Mouse (Mus musculus): ENCODE measurements around the gene Mef2d.

The Mef2d gene

DNA sequence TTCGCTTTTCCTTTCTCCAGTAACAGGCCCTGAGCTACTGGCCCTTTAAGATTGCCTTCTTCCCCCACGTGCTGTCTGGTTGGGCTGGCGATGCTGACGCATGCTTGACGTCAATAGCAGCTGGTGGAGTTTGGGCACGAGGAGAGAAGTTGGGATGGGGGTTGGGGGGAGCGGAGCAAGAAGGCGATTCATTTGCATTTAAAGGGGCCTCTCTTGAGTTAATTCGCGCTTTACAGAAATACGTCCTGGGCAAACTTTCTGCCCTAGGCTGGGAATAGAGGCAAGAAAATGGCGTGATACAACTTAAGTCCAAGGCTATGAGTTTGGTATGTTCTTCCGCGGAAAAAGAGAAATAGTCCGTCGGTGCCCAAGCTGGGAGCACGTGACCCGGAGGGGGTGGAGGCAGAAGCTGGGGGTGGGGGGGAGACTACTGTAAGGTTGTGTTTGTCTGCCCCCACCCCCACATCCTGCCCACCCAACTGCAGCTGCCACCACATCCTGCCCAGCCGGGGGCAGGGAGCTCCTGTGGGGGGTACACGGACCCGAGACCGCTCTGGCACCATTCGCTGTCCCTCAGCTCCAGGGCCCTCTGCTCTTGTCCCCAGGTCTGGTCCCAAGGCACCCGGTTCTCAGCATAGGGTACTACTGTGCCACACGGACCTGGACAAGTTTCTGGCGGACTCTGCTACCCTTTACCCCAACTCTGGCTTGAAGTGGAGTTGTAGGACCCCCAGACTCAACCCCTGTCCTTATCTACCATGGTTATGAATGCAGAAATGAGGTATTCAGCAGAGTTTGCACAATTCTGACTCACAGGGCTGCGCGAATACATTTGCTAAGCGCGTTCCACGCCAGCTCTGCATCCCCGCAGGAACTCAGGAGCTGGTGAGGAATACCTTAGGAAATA, 3.6 kb upstream of the Mef2d start:
- DNase-seq: peak; percentile 92

DNA sequence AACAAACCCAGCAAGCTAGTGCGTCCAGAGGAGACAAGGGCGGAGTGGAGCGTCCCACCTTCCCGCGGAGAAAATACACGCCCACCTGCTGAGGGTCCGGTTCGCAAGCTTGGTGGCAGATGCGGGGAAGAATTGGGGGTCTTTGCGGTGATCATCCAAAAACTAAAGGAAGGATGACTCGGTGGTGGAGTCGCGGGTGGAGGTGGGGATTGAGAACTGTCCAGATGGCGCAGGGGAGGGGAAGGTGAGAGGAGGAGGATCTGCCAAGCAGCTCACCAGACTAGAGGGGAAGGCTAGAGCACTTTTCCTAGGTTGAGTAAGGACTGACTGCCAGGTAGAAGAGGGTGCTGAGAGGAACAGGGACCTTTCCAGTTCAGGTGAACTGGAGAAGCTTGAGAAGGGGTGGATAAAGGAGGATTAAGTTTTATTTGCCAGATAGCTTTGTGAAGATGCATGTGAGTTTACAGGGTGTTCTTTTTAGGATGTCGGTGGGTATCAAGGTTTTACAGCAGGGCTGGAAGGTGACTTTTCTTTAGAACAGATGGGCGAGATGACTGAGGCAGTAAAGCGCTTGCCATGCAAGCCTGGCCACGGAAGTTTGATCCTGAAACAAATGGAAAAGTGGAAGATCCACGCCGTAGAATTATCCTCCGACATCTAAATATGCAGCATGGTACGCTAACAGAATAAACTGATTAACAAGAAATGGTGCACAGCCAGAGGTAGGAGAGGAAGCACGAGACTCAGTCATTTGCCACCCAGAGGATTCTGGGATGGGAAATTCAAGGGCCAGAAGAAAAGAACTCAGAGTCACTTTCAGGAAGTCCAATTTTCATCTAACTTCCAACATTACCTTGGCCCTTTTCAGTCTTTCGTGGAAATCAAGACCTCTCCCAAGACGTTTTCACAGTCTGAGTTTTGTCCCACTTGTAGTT, 2.7 kb upstream of the Mef2d start:
- DNase-seq: peak; percentile 85

DNA sequence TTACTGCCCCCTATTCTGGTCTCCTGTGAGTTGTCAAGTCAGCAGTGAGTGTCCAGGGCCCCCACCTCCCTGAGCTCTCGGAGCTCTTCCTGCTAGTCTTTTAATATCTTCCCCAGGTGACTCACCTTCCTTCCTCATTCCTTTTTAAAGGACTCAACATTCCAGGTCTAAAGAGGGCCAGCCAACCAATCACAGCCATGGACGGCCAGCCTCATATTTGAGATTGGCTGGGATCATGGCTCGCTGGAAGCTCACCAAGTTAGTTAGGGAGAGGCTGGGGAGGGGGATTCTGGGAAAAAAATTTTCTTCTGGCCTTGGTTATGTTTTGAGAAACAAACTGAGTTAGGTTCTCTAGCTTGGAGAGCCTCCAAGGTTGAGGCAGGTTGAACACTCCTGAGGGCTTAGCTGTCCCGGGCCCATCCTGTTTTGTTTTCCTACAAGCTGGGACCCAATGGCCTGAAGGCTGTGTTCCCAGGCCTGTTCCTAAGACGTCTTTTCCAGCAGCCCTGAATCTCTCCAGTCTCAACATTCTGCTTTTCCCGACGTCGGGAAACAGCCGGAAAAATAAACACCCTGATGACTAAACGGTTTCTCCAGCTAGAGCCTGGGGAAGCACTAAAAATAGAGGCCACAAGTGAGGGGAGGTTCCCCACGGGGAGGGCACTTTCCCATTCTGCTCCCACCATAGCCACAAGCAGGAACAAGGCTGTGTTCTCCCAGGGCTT, 1.8 kb upstream of the Mef2d start:
- DNase-seq: peak; percentile 48

DNA sequence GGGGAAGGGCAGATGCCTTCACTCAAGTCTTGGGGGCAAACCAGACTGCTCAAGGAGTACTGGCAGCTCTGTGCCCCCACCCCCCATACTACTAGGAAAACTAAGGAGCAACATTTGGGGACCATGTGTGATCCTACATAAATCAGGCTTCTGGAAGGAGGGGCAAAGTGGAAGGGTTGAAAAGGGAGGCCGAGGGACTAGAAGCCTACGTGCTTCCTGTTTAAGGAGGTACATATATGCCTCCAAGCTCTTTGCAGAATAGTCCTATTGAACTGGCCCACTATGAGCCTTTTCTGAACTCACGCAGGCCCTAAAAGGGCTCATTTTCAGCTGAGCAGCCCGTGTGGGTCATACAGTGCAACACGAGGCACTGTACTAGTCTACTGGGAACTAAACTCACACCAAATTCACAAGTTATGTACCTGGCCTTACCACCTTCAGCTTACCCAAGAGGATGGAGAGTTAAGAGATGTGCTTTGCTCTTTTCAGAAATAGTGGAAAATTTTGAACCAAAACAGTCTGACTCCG, 1.2 kb upstream of the Mef2d start:
- DNase-seq: peak; percentile 30

DNA sequence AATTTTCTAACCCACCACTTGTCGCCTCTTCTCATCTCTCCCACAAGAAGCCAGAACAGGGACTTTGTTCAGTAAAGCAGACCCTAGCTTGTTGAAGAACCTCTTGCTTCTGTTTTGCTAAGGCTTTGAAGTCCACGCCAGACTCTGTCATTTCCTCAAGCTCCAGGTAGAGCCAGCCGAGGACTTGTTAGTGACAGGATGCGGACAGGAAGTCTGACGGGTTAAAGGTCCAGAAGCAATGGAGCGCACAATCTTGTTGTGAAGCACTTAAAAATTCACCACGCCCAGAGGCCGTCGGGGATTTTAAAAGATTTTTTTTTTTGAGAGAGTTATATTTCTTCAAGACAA, 759 bp upstream of the Mef2d start:
- no peak for DNase-seq

DNA sequence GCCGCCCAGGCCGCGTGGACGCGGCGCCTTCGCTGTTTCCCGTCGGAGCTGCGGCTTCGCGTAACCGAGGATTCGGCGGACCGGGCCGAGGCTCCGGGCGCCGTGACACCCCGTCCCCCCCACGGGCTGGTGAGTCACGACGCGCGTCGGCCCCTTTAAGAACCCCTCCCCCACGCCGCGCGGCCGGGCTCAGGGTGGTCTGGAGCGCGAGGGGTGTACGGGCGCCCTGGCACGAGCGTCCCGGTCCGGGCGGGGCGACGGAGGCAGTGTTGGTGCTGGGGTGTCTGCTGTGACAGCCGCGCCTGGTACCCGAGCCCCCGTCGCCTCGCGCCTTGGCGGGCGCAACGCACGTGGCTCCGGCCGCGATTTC, 359 bp downstream of the Mef2d start:
- no peak for DNase-seq

DNA sequence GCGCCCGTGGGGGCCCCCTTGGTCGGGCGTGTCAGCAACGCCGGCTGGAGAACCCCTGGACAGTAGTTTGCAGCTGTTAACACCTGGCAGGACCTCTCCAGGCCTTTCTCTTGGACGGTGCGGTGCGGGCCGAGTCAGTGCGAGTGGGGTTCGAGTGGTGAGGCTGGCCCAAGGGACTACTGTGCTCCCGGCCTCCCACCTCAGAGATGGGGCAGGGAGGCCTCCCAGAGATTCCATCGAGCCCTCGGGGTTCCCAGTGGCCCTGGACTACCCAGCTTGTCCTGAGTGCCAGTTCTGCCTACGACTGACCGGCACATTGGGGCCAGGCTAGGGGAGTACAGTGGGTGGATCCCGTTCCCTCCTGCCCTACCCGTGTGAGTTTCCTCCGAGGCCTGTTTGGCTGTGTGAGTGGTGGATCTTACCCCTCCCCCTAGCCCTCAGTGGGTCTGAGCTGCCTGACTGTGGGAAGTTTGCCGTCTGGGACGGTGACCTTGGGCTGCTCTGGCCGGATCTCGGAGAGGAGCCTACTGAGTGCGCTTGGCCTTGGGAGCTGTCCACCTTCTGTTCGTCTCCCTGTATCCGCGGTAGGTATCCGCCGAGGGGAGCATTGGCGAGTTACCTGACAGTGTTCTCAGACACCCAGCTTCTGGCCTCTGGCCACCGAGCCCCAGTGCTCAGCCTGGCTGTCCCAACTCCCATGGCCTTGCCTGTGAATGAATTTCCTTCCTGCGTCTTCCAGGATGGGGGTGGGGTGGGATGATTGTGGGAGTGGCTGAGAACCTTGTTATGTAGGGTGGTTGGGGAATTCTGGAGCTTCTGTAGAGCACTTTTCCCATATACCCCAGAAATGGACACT, 972 bp downstream of the Mef2d start:
- DNase-seq: peak; percentile 73

DNA sequence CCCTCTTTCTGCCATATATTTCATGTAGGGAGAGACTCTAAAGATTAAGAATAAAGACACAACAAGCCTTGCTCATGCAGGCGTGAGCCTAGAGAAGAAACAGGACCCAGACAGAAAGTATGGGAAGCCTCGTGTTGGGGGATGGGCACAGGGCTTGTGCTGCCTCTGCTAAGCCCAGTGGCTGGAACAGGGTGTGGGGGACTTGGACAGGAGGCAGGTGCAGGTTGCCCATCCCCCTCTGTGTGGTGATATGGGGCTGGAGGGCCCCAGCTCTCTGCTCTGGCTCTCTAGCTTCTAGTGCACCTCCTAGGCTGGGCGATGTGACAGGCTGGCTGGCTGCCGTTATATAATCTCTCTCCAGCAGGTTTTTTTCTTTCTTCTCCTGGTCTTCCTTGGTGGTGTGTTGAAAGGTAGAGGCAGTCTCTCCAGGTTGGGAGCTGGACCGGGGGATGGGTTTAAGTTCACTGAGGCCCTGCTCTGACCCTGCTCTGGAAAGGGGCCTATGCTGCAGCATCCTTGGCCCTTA, 1.9 kb downstream of the Mef2d start:
- peak; percentile 70 for DNase-seq

DNA sequence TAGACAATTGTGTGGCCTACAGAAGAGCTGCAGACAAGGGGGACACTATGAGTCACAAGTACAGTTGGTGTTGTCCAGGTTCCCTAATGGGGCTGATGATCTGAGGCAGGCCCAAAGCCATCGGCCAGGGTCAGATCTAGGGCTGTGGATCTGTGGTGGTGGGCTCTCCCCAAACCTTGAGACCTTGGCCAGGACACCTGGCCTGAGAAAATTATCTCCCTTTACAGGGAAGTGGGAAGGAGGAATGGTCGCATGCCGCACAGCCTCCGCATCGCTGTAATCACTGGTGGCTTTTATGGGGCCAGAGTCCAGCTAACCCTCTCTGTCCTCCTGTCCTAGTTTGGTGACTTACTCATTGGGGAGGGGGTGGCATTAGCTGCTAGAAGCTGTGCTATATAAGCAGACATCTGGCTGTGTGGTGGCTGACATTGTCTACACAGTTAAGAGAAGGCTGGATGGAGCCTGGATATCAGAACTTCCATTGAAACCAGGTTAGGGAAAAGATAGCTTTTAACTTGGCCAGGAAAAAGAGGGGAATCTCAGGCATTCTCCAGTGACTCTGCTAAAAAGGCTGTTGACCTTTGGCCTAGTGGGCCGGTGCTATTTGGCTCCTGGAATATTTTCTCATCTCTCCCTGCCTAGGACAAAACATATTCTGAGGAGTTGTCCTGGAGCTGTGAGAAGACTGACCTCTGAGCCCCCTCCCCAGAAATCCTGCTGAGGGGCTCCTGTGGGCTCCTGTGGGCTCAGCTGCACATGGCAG, 2.7 kb downstream of the Mef2d start:
- no peak for DNase-seq

DNA sequence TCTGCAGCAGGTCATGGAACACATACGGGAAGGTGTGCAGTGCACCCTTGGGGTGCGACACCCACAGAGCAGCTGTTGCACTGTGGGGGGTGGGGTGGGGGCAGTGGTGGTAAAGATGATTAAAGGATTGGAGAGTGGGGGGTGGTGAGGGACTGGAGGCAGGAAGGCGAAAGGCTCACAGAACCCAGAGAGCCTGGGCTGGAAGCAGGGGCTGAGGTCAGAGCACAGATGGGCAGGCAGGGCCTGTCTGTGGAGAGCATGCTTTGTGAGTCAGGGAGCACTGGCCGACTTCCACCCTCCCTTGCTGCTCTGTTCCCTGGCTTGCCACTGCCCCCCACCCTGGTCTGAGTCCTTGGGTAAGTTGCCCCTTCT, 3.2 kb downstream of the Mef2d start:
- DNase-seq: no peak

DNA sequence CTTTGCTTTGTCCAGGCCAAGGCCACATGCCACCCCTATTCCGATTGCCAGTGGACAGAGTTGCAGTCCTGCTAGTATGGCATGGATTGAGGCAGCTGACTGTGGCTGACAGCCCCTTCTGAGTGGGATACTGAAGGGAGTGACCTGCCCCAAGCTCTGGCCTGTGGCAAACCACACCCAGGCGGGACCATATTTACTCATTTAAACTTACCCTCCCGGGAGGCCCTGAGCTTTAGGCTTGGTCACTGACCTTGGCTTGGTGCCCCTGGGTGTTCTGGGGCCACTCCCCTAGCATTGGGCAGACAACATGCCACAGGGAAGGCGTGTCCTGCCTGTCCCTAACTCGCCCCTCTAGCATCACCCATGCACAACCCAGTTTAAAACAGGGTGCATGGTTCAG, 3.8 kb downstream of the Mef2d start:
- no peak for DNase-seq

DNA sequence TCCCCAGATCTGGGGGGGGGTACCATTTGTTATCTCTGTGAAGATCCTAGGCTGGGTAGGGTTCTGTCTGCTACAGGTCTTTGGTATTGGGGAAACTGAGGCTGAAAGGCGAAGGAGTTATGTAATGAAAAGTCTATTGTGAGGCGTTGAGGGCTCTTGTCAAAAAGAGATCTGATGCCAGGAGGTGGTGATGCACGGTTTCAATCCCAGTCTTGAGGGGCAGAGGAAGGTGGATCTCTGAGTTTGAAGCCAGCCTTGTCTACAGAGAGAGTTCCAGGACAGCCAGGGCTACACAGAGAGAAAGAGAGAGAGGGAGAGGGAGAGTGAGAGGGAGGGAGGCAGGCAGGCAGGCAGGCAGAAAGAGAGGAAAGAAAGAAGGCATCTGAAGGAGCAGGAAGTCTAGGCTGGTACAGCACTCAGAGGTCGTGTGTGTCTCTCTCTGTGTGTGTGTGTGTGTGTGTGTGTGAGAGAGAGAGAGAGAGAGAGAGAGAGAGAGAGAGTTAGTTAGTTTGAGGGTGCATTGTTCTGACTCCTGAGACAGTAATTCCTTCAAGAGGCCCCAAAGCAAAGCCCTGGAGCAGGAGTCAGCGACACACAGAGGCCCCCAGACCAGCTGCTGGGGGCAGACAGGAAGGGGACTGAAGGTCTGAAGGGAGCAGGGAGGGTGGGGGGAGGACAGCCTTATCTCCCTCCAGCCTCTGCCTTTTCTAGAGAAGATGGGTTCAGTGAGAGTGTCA, 4.4 kb downstream of the Mef2d start:
- DNase-seq: no peak

DNA sequence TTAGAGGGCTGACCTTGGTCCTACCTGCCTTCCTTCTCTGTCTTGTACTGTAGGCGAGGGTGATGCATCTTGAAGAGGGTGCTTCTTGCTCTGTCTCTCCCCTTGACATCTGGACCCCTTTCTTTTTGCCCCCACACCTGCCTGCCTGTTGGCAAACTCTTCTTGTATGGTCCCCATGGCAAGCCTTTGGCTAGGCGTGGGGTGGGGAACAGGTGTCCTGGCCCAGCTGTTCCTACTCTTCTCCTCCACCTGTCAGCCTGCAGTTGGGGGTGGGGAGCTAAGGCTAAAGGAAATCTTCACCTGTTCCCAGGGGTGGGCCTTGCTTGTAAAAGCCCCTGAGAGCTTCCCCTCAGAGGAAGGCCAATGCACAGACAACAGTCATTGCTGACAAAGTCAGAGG, 5.3 kb downstream of the Mef2d start:
- no peak for DNase-seq

DNA sequence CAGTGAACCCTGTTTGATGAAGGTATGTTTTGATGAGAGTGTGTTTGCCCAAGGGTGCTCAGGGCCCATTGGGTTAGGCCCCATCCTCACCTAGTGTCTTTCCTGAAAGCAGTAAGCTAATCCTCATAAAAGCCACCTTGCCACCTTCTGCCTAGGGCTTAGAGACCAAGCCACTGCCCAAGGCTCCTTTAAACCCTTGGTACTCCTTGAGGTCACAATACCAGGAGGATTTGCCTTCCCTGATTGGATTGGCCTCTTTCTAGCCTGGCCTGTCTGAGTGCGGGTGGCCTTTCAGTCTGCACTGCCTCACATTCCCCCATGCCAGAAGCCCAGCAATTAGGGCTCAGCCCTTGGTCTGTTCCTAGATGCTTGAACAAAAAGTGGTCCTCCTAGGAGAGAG, 5.7 kb downstream of the Mef2d start:
- DNase-seq: no peak

DNA sequence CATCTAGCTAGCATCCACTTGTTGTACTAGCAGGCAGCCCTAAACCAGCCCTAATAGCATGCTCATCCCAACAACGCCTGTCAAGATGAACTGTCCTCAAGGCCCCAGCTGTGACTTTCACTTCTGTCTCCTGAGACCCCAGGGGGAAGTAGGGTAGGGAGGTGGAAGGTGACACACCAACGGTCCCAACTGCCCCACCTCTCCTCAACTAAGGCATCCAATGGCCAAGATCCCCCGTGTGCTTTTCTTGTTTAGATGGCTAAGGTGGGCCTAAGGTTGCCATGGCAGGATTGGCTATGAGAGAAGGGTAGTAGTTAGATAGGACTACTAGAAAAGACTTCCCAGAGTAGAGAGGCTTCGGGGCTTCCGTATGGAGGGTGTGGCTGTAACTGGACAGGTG, 6.2 kb downstream of the Mef2d start:
- no peak for DNase-seq

DNA sequence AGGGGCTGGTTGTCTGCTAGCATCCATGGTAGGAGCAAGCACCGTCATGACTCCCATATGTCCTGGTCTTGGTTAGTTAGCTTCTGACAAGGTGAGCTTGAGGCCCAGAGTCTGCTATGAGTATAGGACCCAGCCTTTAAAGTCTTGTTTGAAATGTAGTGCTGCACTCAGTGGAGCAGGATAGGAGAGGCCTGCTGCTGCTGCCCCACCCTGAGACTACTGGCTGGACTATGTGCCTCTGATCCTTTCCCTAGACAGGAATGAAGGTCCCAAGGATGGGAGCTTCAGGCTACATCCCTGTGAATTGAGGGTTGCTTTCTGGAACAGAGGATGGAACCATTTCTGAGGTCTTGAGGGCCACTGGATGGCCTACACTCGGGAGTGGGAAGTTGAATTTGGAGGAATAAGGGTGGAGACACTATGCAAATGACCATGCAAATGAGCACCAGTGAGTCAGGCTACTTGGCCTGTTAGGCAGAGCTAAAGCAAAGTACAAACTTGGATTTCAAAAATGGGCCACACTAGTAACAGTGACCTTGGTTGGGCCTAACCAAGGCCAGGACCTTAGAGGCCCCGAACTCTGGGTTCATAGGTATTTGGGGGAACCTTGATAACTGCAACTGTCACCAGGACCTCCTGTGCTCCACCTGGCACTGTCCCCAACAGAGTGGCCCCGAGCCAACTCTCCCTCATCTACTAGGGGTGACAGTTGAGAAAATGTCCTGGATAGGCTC, 6.8 kb downstream of the Mef2d start:
- DNase-seq: no peak

DNA sequence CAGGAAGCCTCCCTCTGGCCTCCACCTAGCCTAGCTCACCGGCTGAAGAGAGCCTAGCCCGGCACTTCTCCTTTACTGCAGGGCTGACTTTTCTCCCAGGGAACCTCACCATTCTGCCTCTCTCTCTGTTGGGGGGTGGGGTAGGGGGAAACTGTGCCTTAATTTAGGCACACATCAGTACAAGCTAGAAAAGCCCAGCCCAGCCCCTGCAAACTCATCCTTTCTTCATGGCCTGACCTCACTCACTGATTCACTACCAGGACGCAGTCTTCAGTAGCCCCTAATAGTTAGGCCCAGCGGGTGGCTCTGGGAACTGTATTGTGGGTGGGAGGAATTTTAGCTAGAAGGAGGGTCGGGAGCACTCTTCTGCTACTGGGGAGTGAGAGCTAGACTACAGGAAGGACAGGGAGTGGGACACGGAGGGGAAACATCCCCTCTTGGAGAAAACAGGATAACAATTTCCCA, 7.4 kb downstream of the Mef2d start:
- DNase-seq: no peak

DNA sequence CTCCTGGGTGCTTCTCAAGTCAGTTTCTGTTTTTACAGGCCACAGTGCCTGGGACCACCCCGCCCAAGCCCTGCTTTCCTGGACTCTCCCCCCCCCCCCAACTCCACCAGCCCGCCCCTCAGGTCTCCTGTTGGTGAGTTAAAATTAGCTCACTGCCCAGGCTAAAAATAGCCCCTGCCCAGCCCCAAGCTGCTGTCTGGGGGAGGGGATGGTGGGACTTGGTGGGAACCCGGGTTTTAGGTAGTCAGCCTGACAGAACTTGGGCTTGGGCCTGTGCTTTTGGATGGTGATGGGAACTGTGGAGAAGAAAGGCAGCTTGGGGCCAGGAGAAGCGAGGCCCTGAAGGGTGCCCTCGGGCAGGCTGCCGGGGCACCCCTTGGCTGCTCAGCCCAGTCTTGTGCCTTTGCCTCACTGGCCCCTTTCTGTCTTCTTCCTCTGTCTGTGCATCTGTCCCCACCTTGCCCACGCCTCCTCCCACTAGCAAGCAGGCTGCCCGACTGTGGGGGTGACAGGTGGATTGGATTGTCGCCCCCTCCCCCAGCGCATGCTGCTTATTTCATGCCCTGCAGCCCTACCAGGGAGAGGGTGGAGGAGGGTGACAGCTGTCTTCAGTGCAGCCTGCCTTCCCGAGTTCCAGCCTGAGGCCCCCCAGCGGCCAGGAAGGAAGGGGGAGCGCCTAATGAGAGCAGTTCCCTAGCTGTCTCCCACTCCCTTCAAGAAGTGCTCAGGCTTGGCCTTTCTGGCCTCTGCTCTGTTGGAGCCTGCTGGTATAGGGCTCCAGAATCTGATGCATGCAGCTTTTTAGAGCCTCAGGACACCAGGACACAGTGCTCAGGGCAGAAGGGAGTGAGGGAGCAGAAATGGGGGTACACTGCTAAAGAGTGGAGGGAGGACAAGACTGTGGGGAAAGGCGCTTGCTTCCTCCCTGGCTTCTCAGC, 8.2 kb downstream of the Mef2d start:
- no peak for DNase-seq
